Mouse (Mus musculus) cortical plate, adult 2 months (tissue): Measurements from ENCODE around the gene Bbs7.
"Not testable (repeated sequence)": the region's sequence is repeated elsewhere in the genome, so short reads cannot be mapped to it uniquely, and the experiment has no call there.

Experiments used
- CTCF ChIP-seq: fragments of 200-500 bp; IDR thresholded peaks from 2 replicates; pipeline ENCODE4 v1.5.1; 2011; ENCODE audit warnings: mild to moderate bottlenecking, control low read depth, low read length; ENCODE audit not compliant: insufficient read depth; ENCODE audit errors: extremely low read depth
- POLR2A ChIP-seq: fragments of 200-500 bp; IDR thresholded peaks from 2 replicates; pipeline ENCODE4 v1.6.1; 2011; ENCODE audit warnings: mild to moderate bottlenecking, low read length, control low read depth; ENCODE audit not compliant: insufficient read depth; ENCODE audit errors: extremely low read depth

DNA sequence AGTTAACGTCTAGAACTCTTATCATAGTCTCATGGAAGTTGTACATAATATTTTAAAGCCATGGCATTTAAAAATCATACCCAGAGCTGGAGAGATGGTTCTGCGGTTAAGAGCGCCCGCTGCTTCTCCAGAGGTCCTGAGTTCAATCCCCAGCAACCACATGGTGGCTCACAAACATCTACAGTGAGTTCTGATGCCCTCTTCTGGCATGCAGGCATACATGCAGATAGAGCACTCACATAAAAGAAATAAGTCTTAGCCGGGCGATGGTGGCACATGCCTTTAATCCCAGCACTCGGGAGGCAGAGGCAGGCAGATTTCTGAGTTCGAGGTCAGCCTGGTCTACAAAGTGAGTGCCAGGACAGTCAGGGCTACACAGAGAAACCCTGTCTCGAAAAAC is 13.5 kb downstream of the Bbs7 start:
- TF ChIP-seq CTCF, POLR2A: not testable (repeated sequence)
